Mouse (Mus musculus) intestine, postnatal 0 days (tissue): Measurements from ENCODE around the gene Clec4n. TPM values are rescaled to one million over a fixed set of nuclear protein-coding genes. Genes with fewer than 3 reads are reported as not detected.
"Not testable (repeated sequence)": the region's sequence is repeated elsewhere in the genome, so short reads cannot be mapped to it uniquely, and the experiment has no call there.

ENCODE experiments used
- ATAC-seq: fragments of 200-750 bp; cut with Nextera tagmentation; 2 replicates; pipeline ENCODE4 v1.8.0; 2017; ENCODE audit warnings: mild to moderate bottlenecking, moderate TSS enrichment, moderate library complexity
- H3K27ac ChIP-seq: fragments of 300-500 bp; sonication (generic); 2 replicates; pipeline ENCODE4 v1.5.1; 2014; ENCODE audit warnings: mild to moderate bottlenecking, low read depth, low read length, moderate library complexity
- H3K27me3 ChIP-seq: fragments of 300-500 bp; sonication (generic); replicated peaks from 2 replicates; pipeline ENCODE4 v1.6.1; 2014; ENCODE audit warnings: low read length, mixed read lengths; ENCODE audit not compliant: control insufficient read depth, insufficient read depth
- H3K36me3 ChIP-seq: fragments of 300-500 bp; sonication (generic); 2 replicates; pipeline ENCODE4 v1.6.1; 2014; ENCODE audit warnings: mild to moderate bottlenecking, moderate library complexity; ENCODE audit not compliant: control insufficient read depth, insufficient read depth
- H3K4me1 ChIP-seq: fragments of 300-500 bp; sonication (generic); replicated peaks from 2 replicates; pipeline ENCODE4 v1.6.1; 2014; ENCODE audit warnings: antibody characterized with exemption, low read length, mixed read lengths; ENCODE audit not compliant: control insufficient read depth, insufficient read depth
- H3K4me2 ChIP-seq: fragments of 300-500 bp; sonication (generic); replicated peaks from 2 replicates; pipeline ENCODE4 v1.6.1; 2014; ENCODE audit warnings: low read depth, mild to moderate bottlenecking, moderate library complexity
- H3K4me3 ChIP-seq: fragments of 300-500 bp; sonication (generic); 2 replicates; pipeline ENCODE4 v1.5.1; 2014; ENCODE audit warnings: low read depth, low read length
- H3K9ac ChIP-seq: fragments of 300-500 bp; sonication (generic); 2 replicates; pipeline ENCODE4 v1.6.1; 2014; ENCODE audit warnings: mild to moderate bottlenecking, low read depth, low read length
- H3K9me3 ChIP-seq: fragments of 300-500 bp; sonication (generic); 2 replicates; pipeline ENCODE4 v1.6.1; 2016; ENCODE audit warnings: mixed run types; ENCODE audit not compliant: control insufficient read depth
- CTCF ChIP-seq: sonication (generic); IDR thresholded peaks from 2 replicates; pipeline ENCODE4 v1.5.1; 2016; ENCODE audit warnings: low read depth, mild to moderate bottlenecking, control low read depth, antibody characterized with exemption, moderate library complexity
- WGBS: fragments of 180-500 bp; shearing (Covaris S2); extraction: QIAGEN DNeasy Blood & Tissue Kit; methylation state at CpG from one replicate; pipeline ENCODE4 v1.1.7; 2014; 5-methylcytosine and 5-hydroxymethylcytosine counted together
- polyA plus RNA-seq: library from polyadenylated mRNA; unstranded; fragments of >200 nt; fragmentation: Nextera tagmentation; extraction: Ambion mirVana; gene quantifications from 2 replicates; pipeline ENCODE4 v1.2.1, GENCODE M21; 2015

The Clec4n gene
- polyA plus RNA-seq, 1 experiment from 2014 or later: 6.4 TPM

DNA sequence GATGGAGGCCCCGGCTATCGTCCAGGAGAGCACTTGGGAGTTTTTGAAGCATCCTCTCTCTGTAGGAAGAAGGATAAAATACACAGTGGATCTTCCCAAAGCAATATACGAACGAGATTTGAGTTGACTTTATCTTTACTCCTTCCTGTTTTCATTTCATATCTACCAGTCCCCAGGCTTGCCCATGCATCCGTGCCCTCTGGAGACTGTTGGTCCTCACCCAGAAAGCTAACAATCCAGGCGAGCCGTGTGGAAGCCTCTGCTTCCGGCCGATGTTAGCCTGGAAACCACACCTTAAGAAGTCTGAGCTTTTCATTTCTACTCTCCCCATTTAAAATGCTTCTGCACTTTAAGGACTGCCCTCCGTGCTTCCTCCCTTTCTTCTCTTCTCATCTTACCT lies 59.3 kb downstream of the Clec4n start:
- H3K4me3 ChIP-seq: no peak overlapping the region
- no peak for TF ChIP-seq CTCF
- H3K36me3 ChIP-seq: no peaks in the 10 kb centered on the region
- H3K27me3 ChIP-seq: no peaks in the 10 kb centered on the region
- H3K27ac ChIP-seq: no peak overlapping the region
- ATAC-seq: no peak
- H3K9ac ChIP-seq: no peak overlapping the region
- H3K4me1 ChIP-seq: no peaks in the 10 kb centered on the region
- no peaks in the 10 kb centered on the region for H3K9me3 ChIP-seq
- H3K4me2 ChIP-seq: no peak overlapping the region
- WGBS: 76% methylated on average over 10 of the region's 10 CpGs

DNA sequence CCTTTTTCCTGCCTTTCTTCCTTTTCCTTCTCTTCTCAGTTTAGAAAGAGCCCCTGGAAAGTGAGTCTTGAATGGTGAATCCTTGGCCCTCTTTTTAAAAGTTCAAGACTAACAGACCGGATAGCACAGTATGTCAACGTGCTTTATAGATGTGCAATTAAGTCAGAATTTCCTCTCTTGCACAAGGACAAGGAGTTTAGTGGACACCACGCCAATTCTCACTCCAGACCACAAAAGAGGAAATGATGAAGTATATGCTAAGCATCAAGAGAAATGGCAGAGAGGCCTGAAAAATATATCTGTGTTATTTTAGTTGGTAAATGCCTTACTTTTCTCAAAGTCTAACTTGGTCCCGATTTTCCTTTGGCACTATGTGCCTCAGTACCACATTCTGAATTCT lies 60.1 kb downstream of the Clec4n start, which contains the start of gene Clec4e:
TSS of gene Clec4e (minus strand) at position 118 of the 400 bp plus-strand sequence.
- Histone ChIP-seq H3K9me3 (no peaks in the 10 kb centered on the region), H3K9ac (no peak within 1 kb of the TSS), H3K36me3 (no peaks in the 10 kb centered on the region), H3K27me3 (no peaks in the 10 kb centered on the region), H3K4me2 (no peak within 1 kb of the TSS), H3K27ac (no peak within 1 kb of the TSS), H3K4me3 (no peak within 1 kb of the TSS), H3K4me1 (no peaks in the 10 kb centered on the region)
- 75% methylated on average over 4 of the region's 4 CpGs for WGBS
- no peak for ATAC-seq
- no peak for TF ChIP-seq CTCF

DNA sequence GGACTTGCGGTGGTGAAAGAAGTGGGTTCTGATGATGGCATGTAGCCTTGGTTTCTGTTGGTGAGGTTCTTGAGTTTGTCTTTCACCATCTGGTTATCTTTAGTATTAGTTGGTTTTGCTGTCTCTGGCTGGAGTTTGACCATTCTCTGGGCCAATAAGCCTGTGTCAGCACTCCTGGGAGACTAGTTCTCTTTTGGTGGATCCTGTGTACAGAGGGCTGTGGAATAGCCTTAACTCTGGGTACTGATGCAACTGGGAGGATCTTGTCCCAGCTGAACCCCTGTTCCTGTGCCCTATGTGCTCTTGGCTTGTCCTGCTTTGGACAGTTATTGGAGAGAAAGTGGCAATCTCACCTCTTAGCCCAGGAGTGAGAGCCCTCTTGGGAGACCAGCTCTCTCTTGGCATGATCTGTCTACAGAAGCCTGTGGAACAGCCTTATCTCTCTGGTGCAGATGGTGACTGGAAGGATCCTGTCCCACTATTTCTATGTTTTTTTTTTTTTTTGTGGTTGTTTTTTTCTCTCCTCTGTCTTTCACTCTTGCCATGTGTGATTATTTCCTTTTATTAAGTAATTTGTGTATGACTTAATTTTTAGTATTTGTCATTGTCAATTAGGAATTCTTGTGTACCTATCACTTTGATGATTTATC lies 63.2 kb downstream of the Clec4n start:
- H3K4me2 ChIP-seq: no peak overlapping the region
- 98% methylated on average over 1 of the region's 1 CpGs for WGBS
- no peak for TF ChIP-seq CTCF
- H3K4me1 ChIP-seq: no peaks in the 10 kb centered on the region
- H3K36me3 ChIP-seq: no peaks in the 10 kb centered on the region
- H3K27ac ChIP-seq: no peak overlapping the region
- no peaks in the 10 kb centered on the region for H3K27me3 ChIP-seq
- no peak overlapping the region for H3K9ac ChIP-seq
- H3K9me3 ChIP-seq: no peaks in the 10 kb centered on the region
- no peak overlapping the region for H3K4me3 ChIP-seq
- no peak for ATAC-seq

DNA sequence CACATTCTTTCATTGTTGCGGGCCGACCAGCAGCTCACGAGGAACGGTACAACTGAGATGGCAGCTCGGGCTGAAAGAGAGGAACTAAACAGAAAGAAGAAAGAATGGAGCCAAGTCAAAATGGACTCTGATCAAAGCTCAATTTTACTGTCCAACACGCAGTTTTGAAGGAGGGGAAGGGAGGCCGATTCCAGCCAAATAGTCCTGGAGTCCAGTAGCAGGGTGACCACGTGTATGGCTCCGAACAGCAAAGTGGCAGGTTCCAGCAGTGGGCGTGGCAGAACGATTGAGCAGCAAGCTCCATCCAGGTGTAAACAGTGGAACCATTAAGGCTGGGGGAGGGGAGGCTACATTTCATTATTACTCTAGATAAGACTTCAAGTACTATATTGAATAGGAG lies 63.9 kb downstream of the Clec4n start:
- not testable (repeated sequence) for H3K36me3 ChIP-seq, H3K4me3 ChIP-seq, H3K9ac ChIP-seq, ATAC-seq, H3K27ac ChIP-seq, H3K4me1 ChIP-seq, H3K27me3 ChIP-seq, H3K4me2 ChIP-seq, H3K9me3 ChIP-seq
- WGBS: 82% methylated on average over 11 of the region's 11 CpGs

Other genes with a start within 250 kb of the Clec4n start
- gene Clec4a4, start 239.5 kb upstream of the Clec4n start, polyA plus RNA-seq: not detected in 2 replicates
- gene Clec4b1, start 179.9 kb upstream of the Clec4n start, polyA plus RNA-seq: not detected in 2 replicates
- 5.1 and 5.4 TPM in 2 replicates for gene Clec4a2, start 123.4 kb upstream of the Clec4n start, polyA plus RNA-seq
- gene Clec4b2, start 57.0 kb upstream of the Clec4n start, polyA plus RNA-seq: not detected in 2 replicates
- 0.14 and 0.31 TPM in 2 replicates for gene Clec4d, start 32.3 kb downstream of the Clec4n start, polyA plus RNA-seq
- not detected in 2 replicates for gene Clec4e, start 60.0 kb downstream of the Clec4n start, polyA plus RNA-seq
- not detected in 2 replicates for gene Vmn2r19, start 78.5 kb downstream of the Clec4n start, polyA plus RNA-seq
- gene Vmn2r20, start 188.3 kb downstream of the Clec4n start, polyA plus RNA-seq: not detected in 2 replicates